Mouse (Mus musculus): ENCODE data around the gene Dmxl2. TPM values are rescaled to one million over a fixed set of nuclear protein-coding genes. Genes with fewer than 3 reads are reported as not detected.

Gene Dmxl2
- polyA plus RNA-seq, 1 experiment = 3.3 TPM

Other genes with a start within 250 kb of the Dmxl2 start
- not detected in 2 replicates for gene Cyp19a1, start 233.5 kb downstream of the Dmxl2 start, polyA plus RNA-seq (2012; ENCODE audit: insufficient read depth, insufficient read length, missing spikeins)
- gene Gldn, start 215.1 kb downstream of the Dmxl2 start, polyA plus RNA-seq (2012; ENCODE audit: insufficient read depth, insufficient read length, missing spikeins) = 20.5 and 31.4 TPM in 2 replicates
- not detected in 2 replicates for gene Sh2d7, start 37.4 kb upstream of the Dmxl2 start, polyA plus RNA-seq (2012; ENCODE audit: insufficient read depth, insufficient read length, missing spikeins)
- gene Cib2, start 58.6 kb upstream of the Dmxl2 start, polyA plus RNA-seq (2012; ENCODE audit: insufficient read depth, insufficient read length, missing spikeins) = 458 and 493 TPM in 2 replicates
- 1,665 and 1,891 TPM in 2 replicates for gene Idh3a, start 84.7 kb upstream of the Dmxl2 start, polyA plus RNA-seq (2012; ENCODE audit: insufficient read depth, insufficient read length, missing spikeins)
- 0.38 and 1.3 TPM in 2 replicates for gene Acsbg1, start 160.2 kb upstream of the Dmxl2 start, polyA plus RNA-seq (2012; ENCODE audit: insufficient read depth, insufficient read length, missing spikeins)
- gene Dnaja4, start 197.2 kb upstream of the Dmxl2 start, polyA plus RNA-seq (2012; ENCODE audit: insufficient read depth, insufficient read length, missing spikeins) = 11.9 and 22.4 TPM in 2 replicates
- gene Wdr61, start 232.9 kb upstream of the Dmxl2 start, polyA plus RNA-seq (2012; ENCODE audit: insufficient read depth, insufficient read length, missing spikeins) = 56.9 and 70.4 TPM in 2 replicates

Data from brown adipose tissue, adult 24 weeks (tissue).